Mouse (Mus musculus): ENCODE measurements around the gene Chd5.

Chd5 gene

DNA sequence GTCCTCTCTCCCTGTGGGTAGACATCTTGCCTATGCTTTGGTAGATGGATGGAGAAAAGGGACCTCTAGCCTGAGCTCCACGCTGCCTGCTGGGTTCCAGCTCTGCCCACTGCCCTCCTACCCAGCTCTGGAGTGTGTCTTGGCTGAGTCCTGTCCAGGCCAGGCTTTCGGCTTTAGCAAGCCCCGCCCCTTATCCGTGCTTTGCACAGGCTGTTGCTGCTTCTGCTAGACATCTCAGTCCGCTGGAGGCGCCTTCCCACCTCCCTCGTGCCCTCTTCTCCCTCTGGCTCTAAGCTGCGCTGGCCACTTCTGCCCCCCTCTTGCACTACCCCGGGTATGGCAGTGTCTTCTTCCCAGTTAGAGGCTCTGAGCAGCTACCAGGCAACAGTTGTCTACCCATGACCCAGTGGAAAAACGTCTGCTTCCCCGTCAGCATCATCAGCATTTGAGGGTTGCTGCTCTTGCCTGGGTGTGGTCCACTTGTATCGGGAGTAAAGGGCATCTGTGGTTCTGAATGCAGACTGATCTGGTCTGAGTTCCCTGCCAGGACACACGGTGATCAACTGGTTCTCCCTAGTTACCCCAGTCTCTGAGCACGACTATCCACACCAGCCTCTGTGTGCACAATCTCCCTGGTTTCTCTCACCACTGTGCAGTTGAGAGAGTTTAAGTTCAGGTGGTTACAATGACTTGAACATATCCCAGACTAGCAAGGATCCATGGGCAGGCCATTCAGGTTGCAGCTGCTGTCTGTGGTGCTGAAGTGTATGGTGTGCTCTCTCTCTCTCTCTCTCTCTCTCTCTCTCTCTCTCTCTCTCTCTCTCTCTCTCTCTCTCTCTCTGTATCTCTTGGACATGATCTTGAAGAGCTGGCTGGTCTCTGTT, 13.2 kb downstream of the Chd5 start:
- peak in 1 of 2 experiments; percentile 29 for DNase-seq (ENCODE audit: inconsistent age in 2 of 2, low spot score in 1 of 2)

DNA sequence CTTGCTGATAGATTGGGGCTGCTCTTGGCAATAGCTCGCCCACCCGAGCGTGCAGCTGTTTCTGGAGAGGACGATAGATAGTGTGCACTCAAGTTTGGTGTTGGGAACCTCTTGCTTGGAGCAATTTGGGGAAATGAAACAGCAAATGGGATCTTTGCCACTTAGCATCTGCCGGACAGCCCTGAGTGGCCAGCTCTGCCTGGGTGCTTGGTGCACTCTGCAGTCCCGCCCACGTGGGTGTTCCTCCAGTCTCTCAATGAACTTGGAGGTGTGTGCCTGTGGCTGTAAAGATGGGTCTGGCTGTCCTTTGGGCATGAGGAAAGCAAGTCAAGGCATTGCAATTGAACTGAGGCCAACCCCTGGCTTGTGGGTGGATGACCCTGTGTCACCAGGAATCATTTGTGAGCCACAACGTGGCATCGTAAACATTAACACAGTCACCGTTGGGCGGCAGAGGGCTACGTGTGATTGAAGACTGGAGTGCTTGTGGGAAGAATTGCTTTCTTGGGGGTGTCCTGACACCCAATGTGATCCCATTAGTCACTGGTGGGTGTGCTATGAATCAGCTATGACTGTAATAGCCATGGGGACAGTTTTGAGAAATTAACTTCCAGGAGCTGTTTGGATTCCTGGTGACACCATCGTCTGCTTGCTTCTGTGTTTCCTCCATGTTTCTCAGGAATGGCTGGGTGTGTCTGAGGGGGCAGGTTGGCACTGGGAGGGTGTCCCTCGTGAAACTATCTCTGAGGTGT, 15.6 kb downstream of the Chd5 start:
- no peak for DNase-seq (ENCODE audit: inconsistent age in 2 of 2, low spot score in 1 of 2)

DNA sequence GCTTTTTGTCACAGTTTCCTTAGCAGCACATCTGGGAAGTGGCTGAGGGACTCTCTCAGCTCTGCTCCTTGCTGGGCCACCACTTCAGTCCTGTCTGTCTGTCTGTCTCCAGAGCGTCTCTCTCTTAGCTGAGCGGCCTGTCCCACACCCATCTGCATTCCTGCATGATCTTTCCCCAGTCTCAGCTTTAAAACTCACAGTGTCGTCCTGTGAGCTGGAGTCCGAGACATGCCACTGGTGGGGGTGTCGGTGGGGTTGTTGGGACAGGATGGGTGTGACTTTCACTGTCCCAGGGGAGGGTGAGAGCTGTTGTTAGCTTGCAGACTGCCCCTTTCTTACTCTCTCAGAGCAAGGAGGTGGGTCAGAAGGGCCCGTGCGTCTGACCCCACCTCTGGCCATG, 17.2 kb downstream of the Chd5 start:
- DNase-seq (ENCODE audit: inconsistent age in 2 of 2, low spot score in 1 of 2), result no peak

DNA sequence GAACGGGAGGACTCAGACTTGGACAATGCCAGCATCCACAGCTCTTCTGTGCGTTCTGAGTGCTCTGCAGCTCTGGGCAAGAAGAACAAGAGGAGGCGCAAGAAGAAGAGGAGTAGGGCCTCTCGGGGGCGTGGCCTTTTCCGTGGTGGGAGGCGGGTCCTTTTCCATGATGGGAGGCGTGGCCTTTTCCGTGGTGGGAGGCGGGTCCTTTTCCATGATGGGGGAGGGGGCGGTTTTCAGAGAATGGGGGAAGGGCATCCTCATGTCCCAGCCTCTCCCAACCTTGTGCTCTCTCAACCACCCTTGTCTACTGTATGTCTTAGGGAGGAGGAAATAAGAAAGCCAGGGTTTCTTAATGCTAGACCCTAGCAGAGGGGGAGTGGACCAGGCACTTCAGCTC, 21.2 kb downstream of the Chd5 start:
- DNase-seq (ENCODE audit: inconsistent age in 2 of 2, low spot score in 1 of 2), result no peak

DNA sequence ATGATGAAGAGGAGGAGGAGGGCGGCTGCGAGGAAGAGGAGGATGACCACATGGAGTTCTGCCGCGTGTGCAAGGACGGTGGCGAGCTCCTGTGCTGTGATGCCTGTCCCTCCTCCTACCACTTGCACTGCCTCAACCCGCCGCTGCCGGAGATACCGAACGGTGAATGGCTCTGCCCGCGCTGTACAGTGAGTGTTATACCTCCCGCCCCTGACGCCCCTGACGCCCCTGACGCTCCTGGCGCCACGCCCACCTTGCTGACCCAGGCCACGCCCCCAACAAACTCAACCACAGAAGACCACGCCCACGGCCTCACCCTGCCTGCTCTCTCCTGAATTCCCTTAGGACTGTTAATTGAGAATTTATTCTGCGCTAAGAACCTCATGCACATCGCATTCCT, 22.4 kb downstream of the Chd5 start:
- DNase-seq (ENCODE audit: inconsistent age in 2 of 2, low spot score in 1 of 2), result peak in 1 of 2 experiments; percentile 18

DNA sequence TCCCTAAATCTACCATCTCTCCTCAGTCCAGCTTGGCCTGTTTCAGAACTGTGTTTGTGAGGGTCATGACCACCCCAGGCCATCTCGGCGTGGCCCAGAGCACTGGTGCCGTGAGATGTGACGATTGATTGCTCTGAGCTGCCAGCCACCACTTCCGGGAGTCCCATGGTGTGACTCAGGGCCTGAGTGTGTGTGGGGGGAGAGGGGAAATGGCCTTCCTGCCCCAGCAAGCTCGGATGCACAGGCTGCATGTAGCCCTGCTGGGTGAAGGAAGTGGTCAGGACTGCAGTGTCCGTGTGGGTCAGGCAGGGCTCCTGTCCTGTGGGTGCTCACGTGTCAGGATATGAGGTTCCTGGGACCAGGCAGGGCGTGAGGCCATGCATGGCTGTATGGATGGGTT, 23.7 kb downstream of the Chd5 start:
- DNase-seq (ENCODE audit: inconsistent age in 2 of 2, low spot score in 1 of 2), result no peak

DNA sequence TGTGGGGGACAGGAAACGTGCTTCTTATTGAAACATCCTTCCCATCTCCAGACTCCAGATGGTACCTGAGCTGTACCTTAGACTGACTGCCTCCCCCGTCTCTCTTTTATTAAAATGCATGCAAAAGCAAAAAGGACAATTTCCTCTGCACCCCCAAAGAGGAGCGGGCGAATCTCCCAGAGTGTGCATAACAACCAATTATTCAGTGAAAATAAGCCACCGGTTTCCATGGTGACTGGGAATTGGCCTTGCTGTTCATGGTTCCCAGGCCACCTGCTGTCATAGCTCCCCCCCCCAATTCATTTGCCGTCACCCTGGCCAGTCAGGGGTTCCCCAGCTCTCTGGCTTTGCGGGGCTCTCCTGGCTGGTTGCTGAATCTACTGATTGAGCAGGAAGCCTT, 26.8 kb downstream of the Chd5 start:
- no peak for DNase-seq (ENCODE audit: inconsistent age in 2 of 2, low spot score in 1 of 2)

DNA sequence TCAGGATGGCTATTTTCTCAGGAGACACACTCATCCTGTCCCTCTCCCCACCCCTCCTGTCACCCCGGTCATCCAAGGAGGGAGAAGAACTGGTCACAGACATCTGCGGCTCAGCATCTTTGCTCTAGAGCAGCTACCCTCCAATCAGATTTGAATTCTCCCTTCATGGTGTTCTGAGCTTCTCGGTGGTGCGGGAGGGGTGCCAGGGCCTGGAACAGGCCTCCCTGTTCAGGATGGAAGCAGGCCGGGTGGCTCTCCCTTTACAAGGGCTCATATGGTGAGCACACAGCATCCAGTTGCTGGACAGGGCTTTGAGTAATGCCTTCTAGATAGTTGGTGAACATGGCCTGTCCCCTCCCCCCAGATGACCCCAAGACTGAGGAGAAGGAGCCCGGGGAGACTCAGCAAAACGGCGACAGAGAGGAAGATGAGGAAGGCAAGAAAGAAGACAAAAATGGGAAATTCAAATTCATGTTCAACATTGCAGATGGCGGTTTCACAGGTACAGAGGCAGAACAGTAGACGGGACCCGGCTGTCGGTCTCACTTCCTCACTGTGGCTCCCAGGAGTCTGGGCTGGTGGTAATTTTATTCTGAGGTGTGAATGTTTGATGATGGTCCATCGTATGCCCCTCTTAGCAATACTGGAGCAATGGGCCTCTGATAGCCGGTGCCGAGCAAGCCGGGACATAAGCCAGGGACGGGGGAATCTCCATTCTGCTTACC, 44.2 kb downstream of the Chd5 start:
- DNase-seq (ENCODE audit: inconsistent age in 2 of 2, low spot score in 1 of 2), result no peak

DNA sequence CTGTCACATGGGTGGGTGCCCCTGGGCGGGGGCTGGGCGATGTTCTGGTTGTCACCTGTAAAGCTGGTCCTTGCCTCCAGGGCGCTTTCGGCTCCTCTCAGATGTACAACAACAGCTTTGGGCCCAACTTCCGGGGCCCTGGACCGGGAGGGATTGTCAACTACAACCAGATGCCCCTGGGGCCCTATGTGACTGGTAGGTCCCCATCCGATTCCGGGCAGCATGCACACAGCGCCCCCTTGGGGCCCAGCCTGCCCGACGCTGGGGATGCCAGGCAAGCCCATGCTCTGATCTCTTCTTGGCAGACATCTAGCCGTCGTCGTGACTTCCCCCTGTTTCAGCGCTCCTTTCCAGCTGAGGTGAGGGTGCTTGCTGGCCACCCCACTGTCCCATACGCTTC, 47.2 kb downstream of the Chd5 start:
- DNase-seq (ENCODE audit: inconsistent age in 2 of 2, low spot score in 1 of 2), result peak; percentile 27 to 51

DNA sequence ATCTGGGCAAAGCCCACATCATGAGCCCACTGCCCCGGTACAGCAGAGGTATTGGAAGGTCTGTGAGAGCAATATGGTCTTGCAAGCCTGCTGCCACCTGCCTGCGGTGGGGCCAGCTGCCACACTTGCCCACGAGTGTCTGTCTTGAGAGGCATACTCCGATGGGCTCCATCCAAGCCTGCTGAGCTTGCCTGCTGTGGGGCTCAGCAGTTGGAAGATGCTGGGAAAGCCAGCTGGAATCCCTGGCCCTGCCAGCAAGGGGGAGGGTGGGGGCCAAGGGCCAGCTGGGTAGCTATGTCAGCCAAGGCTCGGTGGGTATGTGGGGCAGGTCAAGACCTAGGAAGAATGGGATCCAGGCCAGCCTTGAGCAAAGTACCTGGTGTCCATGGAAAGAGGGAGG, 53.7 kb downstream of the Chd5 start:
- DNase-seq (ENCODE audit: inconsistent age in 2 of 2, low spot score in 1 of 2), result no peak

DNA sequence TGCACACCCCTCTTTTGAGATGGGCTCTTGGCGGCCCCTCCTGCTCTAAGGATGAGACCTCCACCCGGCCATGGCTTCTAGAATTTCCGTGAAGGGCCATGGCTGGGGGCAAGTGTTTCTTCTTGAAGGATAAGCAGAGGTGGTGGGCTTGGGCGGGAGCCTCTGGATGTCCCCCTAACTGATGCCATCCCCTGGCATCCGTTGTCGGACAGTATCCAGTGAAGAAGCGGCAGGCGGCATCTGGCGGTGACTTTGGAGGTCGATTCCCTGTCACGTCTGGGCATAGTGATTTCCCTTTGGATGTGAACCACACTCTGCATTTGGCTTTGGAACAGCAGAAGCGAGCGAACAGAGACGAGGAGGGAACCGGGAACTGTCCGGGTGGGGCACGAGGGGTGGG, 54.2 kb downstream of the Chd5 start:
- DNase-seq (ENCODE audit: inconsistent age in 2 of 2, low spot score in 1 of 2), result no peak

DNA sequence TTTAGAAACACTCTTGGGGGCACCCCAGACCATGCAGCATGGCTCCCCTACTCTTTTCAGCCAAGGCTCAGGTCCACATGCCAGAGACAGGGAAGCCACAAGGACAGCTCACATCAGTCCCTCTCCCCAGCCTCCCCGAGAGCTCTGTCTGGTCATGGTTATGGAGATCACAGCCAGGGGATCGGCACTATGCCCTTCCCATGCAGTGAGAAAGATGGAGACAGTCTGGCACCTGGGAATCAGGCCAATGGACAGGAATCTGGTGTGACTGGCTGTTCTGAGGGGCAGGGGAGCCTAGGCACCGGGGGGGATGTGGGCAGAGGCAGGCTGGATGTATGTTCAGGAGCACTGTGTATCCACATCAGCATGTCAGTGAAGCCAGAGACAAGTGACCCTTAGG, 60.5 kb downstream of the Chd5 start:
- no peak for DNase-seq (ENCODE audit: inconsistent age in 2 of 2, low spot score in 1 of 2)

DNA sequence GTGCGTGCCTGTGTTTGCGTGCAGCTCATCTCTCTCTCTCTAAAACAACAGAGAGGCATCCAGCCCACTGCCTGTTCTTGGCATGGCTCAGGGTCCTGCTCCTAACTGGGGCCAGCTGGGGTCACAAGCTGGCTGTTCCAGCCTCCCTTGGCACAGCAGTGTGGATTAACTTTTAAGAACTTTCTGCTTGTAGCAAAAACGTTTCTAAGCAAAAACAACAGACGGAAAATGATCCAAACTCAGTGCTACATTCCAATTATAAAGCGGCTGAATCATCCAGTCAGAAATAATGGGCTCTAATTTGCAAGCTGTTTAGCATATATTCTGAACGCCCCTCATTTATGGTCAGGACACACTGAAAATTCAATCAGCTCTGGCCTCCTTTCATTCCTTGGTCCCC, 66.7 kb downstream of the Chd5 start:
- no peak for DNase-seq (ENCODE audit: inconsistent age in 2 of 2, low spot score in 1 of 2)

DNA sequence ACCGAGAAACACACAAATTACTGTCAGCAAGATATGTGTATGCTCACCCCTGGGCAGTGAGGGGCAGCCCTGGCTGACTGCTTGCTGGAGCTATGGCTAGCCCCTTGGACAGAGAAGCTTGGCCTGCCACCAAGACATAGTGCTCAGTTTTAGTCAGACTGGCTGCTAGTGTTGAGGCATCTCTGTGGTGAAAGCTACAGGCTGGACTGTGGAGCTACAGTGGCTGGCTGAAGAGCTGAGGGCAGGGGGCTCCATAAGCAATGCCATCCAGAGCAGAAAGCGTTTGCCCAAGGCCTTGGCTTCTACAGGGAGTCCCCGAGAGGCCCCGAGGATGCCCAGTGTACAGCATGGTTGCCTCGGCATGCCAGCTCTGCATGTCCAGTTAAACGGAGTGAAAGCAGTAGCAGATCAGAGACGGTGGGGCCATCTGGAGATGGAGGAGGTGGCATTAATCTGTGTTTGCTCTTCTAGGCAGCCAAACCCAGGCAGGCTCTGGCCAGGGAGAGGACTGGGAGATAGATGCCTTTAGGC, 67.3 kb downstream of the Chd5 start:
- DNase-seq (ENCODE audit: inconsistent age in 2 of 2, low spot score in 1 of 2), result peak; percentile 11 to 41

DNA sequence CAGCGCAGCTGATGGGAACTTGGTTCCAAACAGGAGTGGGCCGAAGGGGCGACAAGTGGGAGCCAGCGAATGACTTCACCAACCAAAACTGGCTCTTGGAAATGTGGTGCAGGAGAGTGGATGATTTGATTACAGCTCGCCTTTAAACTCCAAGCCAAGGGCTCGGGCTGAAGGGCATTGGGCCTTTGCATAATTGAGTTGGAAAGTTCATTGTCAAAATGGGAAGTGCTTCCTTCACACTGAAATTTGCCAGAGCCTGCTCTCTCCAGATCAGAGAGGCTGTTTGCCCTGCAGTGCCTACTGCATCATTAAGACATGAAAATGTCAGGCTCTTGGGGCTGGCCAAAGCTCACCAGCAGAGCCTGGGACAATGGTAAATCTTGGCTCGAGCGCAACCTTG, 68.1 kb downstream of the Chd5 start:
- DNase-seq (ENCODE audit: inconsistent age in 2 of 2, low spot score in 1 of 2), result peak in 1 of 2 experiments; percentile 40

DNA sequence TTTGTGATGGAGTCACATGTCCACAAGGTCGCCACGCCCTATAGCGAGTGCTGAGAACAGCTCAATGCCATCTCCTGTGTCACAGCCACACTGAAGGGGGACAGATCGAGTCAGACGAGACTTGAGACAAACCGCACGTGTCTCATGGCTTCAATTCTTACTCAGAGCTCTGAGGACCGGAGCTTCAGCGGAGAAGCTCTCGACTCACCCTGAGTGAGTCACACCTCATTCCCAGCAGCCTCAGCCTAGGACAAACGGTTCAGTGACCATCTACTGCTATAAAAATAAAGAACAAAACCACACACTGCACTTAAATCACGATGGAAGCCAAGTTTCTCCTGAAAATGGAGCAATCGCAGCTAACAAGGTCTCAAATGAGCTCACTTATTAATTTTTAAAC, 72.5 kb downstream of the Chd5 start:
- DNase-seq (ENCODE audit: inconsistent age in 2 of 2, low spot score in 1 of 2), result peak; percentile 33 to 50

DNA sequence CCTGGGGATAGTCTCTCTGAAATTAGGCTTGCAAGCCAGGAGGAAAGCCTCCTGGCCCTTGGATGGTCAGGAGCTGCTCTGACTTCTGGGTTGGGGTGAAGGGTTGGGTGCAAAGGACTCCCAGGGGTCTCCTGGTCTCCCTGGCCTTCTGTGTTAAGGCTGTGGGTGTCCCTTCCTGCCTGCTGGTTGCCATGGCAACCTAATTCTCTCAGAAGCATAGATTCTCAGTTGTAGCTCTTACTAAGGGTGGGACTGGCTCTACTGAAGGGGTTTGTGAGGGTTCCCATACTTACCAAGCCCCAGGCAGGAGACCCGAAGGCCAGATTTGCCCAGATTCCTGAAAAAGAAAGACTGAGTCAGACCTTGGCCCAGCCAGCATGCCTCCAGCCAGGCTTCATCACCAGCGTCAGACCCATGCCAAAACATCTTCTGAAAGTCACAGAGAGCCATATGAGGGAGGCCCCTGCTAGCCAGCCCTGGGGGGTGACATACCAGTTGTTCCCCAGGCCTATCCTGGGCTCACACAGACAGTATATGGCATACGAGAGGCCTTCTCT, 74.2 kb downstream of the Chd5 start:
- DNase-seq (ENCODE audit: inconsistent age in 2 of 2, low spot score in 1 of 2), result no peak

DNA sequence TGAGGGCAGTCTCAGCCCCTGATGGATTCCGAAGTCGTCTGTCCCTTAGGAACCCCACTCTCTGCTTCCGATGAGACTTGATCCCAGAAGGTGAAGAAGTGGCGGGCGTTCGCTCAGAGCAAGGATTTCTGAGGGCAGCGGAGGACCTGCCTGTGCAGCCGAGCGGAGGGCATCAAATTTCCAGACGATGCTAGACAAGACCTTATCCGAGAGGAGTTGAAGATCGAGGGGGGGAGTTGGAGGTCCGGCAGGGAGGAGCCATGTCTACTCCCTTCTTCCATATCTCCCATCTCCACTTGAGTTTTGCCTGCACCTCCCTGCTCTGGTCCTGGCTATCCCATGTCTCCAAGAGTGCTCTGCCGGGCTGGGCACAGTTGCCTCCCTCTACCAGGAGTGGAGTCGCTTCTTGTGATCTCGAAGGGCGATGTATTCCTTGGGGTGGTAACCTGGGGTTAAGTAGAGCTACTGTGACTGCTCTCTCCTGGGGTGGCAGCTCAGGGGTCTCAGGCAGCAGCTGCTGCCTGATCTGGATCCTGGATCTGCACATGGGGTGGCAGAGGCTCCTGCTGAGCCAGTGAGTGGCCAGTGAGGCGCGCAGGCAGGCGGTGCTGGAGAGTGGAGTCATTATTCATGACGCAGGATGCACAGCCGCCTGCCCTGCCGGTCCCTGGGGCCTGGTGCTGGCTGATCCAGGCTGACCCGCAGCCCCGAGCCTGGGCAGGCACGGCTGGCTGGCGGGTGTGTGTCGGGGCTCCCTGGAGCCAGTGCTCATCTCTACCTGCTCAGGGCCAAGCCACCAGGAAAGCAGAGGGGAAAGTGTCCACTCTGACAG, 80.0 kb downstream of the Chd5 start:
- no peak for DNase-seq (ENCODE audit: inconsistent age in 2 of 2, low spot score in 1 of 2)

DNA sequence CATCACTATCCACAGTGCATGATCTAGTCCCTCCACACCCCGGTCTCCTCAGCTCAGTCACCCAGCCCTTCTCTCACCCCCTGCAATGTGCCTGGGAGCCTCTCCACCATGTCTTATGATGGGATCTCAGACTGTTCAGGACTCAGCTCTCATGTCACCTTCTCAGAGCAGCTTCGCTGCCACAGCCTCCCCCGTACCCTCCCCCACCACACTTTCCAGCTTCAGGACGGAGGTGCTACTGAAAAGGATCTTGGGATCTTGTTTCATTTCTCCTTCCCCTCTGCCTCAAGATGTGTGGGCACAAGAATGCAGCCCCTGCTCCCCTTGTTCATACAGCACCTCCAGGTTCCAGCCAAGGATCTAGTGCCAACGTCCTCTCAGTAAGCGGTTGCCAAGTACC, 85.1 kb downstream of the Chd5 start:
- no peak for DNase-seq (ENCODE audit: inconsistent age in 2 of 2, low spot score in 1 of 2)

DNA sequence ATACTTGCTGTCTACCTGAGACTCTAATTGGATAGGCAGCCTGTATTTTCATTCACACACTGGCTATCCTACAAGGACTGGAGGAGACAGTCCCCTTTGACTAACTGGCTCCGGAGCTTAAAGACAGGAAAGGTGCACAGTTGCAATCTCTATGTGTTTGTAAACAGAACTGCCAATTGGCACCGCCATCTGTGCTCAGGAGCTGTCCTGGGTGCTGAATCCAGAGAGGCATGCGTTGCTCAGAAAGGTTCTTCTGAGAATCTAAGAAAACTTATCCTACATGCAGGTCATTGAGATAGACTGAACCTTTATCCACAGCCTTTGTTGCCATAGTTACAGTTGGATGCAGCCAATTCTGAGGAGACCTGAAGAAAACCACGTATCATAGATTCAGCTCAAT, 85.9 kb downstream of the Chd5 start:
- DNase-seq (ENCODE audit: inconsistent age in 2 of 2, low spot score in 1 of 2), result peak in 1 of 2 experiments; percentile 68
